Mouse (Mus musculus): ENCODE data around the gene Lekr1. TPM values are rescaled to one million over a fixed set of nuclear protein-coding genes. Genes with fewer than 3 reads are reported as not detected.
"Not testable (repeated sequence)": the region's sequence is repeated elsewhere in the genome, so short reads cannot be mapped to it uniquely, and the experiment has no call there.

The Lekr1 gene
- polyA plus RNA-seq, 1 experiment = 4.9 TPM

GRCm38 (mm10) chr3:65690850-65691249 is 24.8 kb downstream of the Lekr1 start:
- TF ChIP-seq CTCF (IDR thresholded peaks at IDR 0.05; ENCODE audit: borderline replicate concordance, extremely low read depth, insufficient read depth, insufficient read length) (no peak), POLR2A (IDR thresholded peaks at IDR 0.05; ENCODE audit: borderline replicate concordance, extremely low read depth, insufficient read depth, insufficient read length, poor library complexity, severe bottlenecking) (no peak)
- DNase-seq (ENCODE audit: low read depth) = no peak

- TF ChIP-seq CTCF (IDR thresholded peaks at IDR 0.05; ENCODE audit: borderline replicate concordance, extremely low read depth, insufficient read depth, insufficient read length) (no peak), POLR2A (IDR thresholded peaks at IDR 0.05; ENCODE audit: borderline replicate concordance, extremely low read depth, insufficient read depth, insufficient read length, poor library complexity, severe bottlenecking) (no peak)
- no peak for DNase-seq (ENCODE audit: low read depth)
These were observed 33.7 kb downstream of the Lekr1 start for GRCm38 (mm10) chr3:65699704-65700103.

- TF ChIP-seq POLR2A (IDR thresholded peaks at IDR 0.05; ENCODE audit: borderline replicate concordance, extremely low read depth, insufficient read depth, insufficient read length, poor library complexity, severe bottlenecking) (no peak), CTCF (IDR thresholded peaks at IDR 0.05; ENCODE audit: borderline replicate concordance, extremely low read depth, insufficient read depth, insufficient read length) (no peak)
- no peak for DNase-seq (ENCODE audit: low read depth)
These were observed 48.3 kb downstream of the Lekr1 start for GRCm38 (mm10) chr3:65714372-65714771.

GRCm38 (mm10) chr3:65717406-65717805 is 51.4 kb downstream of the Lekr1 start:
- DNase-seq (ENCODE audit: low read depth) = no peak
- TF ChIP-seq CTCF (IDR thresholded peaks at IDR 0.05; ENCODE audit: borderline replicate concordance, extremely low read depth, insufficient read depth, insufficient read length) (no peak), POLR2A (IDR thresholded peaks at IDR 0.05; ENCODE audit: borderline replicate concordance, extremely low read depth, insufficient read depth, insufficient read length, poor library complexity, severe bottlenecking) (no peak)

- DNase-seq (ENCODE audit: low read depth) = no peak
- TF ChIP-seq CTCF (IDR thresholded peaks at IDR 0.05; ENCODE audit: borderline replicate concordance, extremely low read depth, insufficient read depth, insufficient read length) (no peak), POLR2A (IDR thresholded peaks at IDR 0.05; ENCODE audit: borderline replicate concordance, extremely low read depth, insufficient read depth, insufficient read length, poor library complexity, severe bottlenecking) (no peak)
These were observed 56.9 kb downstream of the Lekr1 start for GRCm38 (mm10) chr3:65722897-65723296.

- no peak for DNase-seq (ENCODE audit: low read depth)
- TF ChIP-seq CTCF (IDR thresholded peaks at IDR 0.05; ENCODE audit: borderline replicate concordance, extremely low read depth, insufficient read depth, insufficient read length) (no peak), POLR2A (IDR thresholded peaks at IDR 0.05; ENCODE audit: borderline replicate concordance, extremely low read depth, insufficient read depth, insufficient read length, poor library complexity, severe bottlenecking) (no peak)
These were observed 57.6 kb downstream of the Lekr1 start for GRCm38 (mm10) chr3:65723664-65724063.

GRCm38 (mm10) chr3:65737816-65738215 is 71.8 kb downstream of the Lekr1 start:
- no peak for TF ChIP-seq POLR2A (IDR thresholded peaks at IDR 0.05; ENCODE audit: borderline replicate concordance, extremely low read depth, insufficient read depth, insufficient read length, poor library complexity, severe bottlenecking)
- TF ChIP-seq CTCF (IDR thresholded peaks at IDR 0.05; ENCODE audit: borderline replicate concordance, extremely low read depth, insufficient read depth, insufficient read length) = no peak
- no peak for DNase-seq (ENCODE audit: low read depth)

GRCm38 (mm10) chr3:65744936-65745335 is 78.9 kb downstream of the Lekr1 start:
- TF ChIP-seq POLR2A (IDR thresholded peaks at IDR 0.05; ENCODE audit: borderline replicate concordance, extremely low read depth, insufficient read depth, insufficient read length, poor library complexity, severe bottlenecking) = no peak
- TF ChIP-seq CTCF (IDR thresholded peaks at IDR 0.05; ENCODE audit: borderline replicate concordance, extremely low read depth, insufficient read depth, insufficient read length) = no peak
- peak; percentile 45 for DNase-seq (ENCODE audit: low read depth)

GRCm38 (mm10) chr3:65764511-65765508 is 98.8 kb downstream of the Lekr1 start:
- DNase-seq (ENCODE audit: low read depth) = peak; percentile 31
- TF ChIP-seq CTCF (IDR thresholded peaks at IDR 0.05; ENCODE audit: borderline replicate concordance, extremely low read depth, insufficient read depth, insufficient read length) (no peak), POLR2A (IDR thresholded peaks at IDR 0.05; ENCODE audit: borderline replicate concordance, extremely low read depth, insufficient read depth, insufficient read length, poor library complexity, severe bottlenecking) (no peak)

- DNase-seq (ENCODE audit: low read depth) = no peak
- TF ChIP-seq CTCF (IDR thresholded peaks at IDR 0.05; ENCODE audit: borderline replicate concordance, extremely low read depth, insufficient read depth, insufficient read length) (no peak), POLR2A (IDR thresholded peaks at IDR 0.05; ENCODE audit: borderline replicate concordance, extremely low read depth, insufficient read depth, insufficient read length, poor library complexity, severe bottlenecking) (no peak)
These were observed 100.4 kb downstream of the Lekr1 start for GRCm38 (mm10) chr3:65766387-65766786.

- peak; percentile 89 for DNase-seq (ENCODE audit: low read depth)
- no peak for TF ChIP-seq POLR2A (IDR thresholded peaks at IDR 0.05; ENCODE audit: borderline replicate concordance, extremely low read depth, insufficient read depth, insufficient read length, poor library complexity, severe bottlenecking)
- no peak for TF ChIP-seq CTCF (IDR thresholded peaks at IDR 0.05; ENCODE audit: borderline replicate concordance, extremely low read depth, insufficient read depth, insufficient read length)
These were observed 101.3 kb downstream of the Lekr1 start for GRCm38 (mm10) chr3:65767202-65767862.

- not testable (repeated sequence) for DNase-seq (ENCODE audit: low read depth)
These were observed 103.6 kb downstream of the Lekr1 start for GRCm38 (mm10) chr3:65769666-65770065.
